Mouse (Mus musculus) forebrain, embryonic 10.5 days (tissue): ENCODE data around the gene Izumo1. TPM values are rescaled to one million over a fixed set of nuclear protein-coding genes. Genes with fewer than 3 reads are reported as not detected.

ENCODE experiments used
- DNase-seq: peaks from one replicate; pipeline ENCODE4 v3.0.0-alpha.2; 2017; ENCODE audit warnings: low spot score; ENCODE audit errors: extremely low spot score
- H3K27ac ChIP-seq: fragments of 300-500 bp; sonication (generic); 2 replicates; pipeline ENCODE4 v1.5.1; 2016; ENCODE audit warnings: mild to moderate bottlenecking
- H3K27me3 ChIP-seq: fragments of 300-500 bp; sonication (generic); 2 replicates; pipeline ENCODE4 v1.6.1; 2016; ENCODE audit warnings: mild to moderate bottlenecking; ENCODE audit not compliant: poor library complexity, severe bottlenecking
- H3K36me3 ChIP-seq: fragments of 300-500 bp; sonication (generic); replicated peaks from 2 replicates; pipeline ENCODE4 v1.6.1; 2016; ENCODE audit warnings: mild to moderate bottlenecking, moderate library complexity
- H3K4me1 ChIP-seq: fragments of 300-500 bp; sonication (generic); 2 replicates; pipeline ENCODE4 v1.6.1; 2016
- H3K4me3 ChIP-seq: fragments of 300-500 bp; sonication (generic); 2 replicates; pipeline ENCODE4 v1.5.1; 2016; ENCODE audit warnings: mild to moderate bottlenecking, moderate library complexity
- H3K9me3 ChIP-seq: fragments of 300-500 bp; sonication (generic); 2 replicates; pipeline ENCODE4 v1.6.1; 2016; ENCODE audit warnings: mild to moderate bottlenecking, moderate library complexity
- WGBS: fragments of 180-500 bp; shearing (Covaris S2); methylation state at CpG from one replicate; pipeline ENCODE4 v1.1.7; 2016; 5-methylcytosine and 5-hydroxymethylcytosine counted together
- polyA plus RNA-seq: library from polyadenylated mRNA; unstranded; fragments of >200 nt; fragmentation: Nextera tagmentation; extraction: Ambion mirVana; gene quantifications from 2 replicates; pipeline ENCODE4 v1.2.1, GENCODE M21; 2016

Izumo1 gene
- 0.25 TPM in 1 of 2 replicates, not detected in the other for polyA plus RNA-seq

DNA sequence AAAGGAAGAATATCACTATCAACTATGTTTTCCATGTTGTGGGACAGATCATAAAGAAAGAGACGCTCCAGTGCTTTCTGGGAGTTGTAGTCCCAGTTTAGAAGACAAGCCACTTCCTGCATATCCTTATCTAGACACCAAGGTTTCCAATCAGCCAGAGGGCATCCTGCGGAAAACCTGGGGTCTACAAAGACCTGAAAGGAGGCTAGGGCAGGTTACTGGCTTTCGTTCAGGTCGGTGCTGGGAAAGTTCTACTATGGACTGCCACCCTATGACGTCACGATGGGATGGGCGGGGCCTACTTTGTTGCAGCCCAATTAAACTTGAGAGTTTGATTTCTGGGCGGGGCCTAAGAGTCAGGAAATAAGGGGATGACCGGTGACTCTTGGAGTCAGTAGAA is at the start of gene Izumo1:
TSS of gene Izumo1 (plus strand) at position 369 of the 400 bp plus-strand sequence.
- Histone ChIP-seq H3K9me3 (no peaks in the 10 kb centered on the region), H3K27me3 (peaks cover 55% of the 10 kb centered on the region), H3K4me1 (peaks cover 11% of the 10 kb centered on the region), H3K27ac (no peak within 1 kb of the TSS), H3K36me3 (no peaks in the 10 kb centered on the region), H3K4me3 (0 out of 2 replicates have a peak within 1 kb of the TSS, but pooled peaks have one; percentile 4)
- 30% methylated on average over 9 of the region's 9 CpGs for WGBS
- no peak for DNase-seq

DNA sequence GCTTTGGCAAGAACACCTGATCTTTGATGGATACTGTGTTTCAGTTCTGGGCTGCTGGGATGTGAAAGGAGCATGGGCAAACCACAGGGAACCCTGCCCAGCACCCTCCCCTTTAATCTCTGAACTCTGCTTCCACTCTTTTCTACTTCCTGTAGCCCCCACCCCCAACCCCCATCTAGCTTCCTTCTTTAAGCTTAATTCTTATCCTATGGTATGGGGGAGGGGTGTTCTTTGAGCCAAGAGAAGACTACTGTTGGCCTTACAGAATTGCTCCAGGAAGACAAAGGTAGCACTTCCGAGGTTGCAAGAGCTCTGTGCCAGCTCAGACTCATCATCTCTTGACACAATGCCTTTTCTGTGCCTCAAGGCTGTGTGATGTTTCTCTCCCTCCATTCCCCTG is 49.6 kb upstream of the Izumo1 start:
- Histone ChIP-seq H3K27me3 (no peaks in the 10 kb centered on the region), H3K4me1 (peaks cover 48% of the 10 kb centered on the region), H3K9me3 (no peaks in the 10 kb centered on the region), H3K4me3 (no peak overlapping the region; the same call in 1 of the 2 replicates), H3K27ac (no peak overlapping the region), H3K36me3 (peaks cover 19% of the 10 kb centered on the region)
- DNase-seq = no peak
- 62% methylated on average over 1 of the region's 1 CpGs for WGBS

DNA sequence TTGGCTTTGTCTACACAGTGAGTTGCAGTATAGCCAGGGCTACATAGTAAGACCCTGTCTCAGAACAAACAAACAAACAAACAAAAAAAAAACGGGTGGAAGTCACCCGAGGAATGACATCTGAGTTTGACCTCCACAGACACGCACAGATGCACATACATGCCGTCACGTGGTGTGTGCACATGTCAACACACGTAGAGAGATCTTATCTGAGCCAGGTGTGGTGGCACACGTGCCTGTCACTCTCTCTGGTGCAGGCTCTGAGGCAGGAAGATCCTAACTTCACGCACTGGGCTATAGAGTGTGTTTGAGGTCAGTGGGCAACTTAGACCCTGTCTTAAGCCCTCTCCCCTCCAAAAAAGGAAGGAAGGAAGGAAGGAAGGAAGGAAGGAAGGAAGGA is 47.7 kb upstream of the Izumo1 start:
- no peak for DNase-seq
- 90% methylated on average over 8 of the region's 8 CpGs for WGBS
- no peak overlapping the region for H3K27ac ChIP-seq

DNA sequence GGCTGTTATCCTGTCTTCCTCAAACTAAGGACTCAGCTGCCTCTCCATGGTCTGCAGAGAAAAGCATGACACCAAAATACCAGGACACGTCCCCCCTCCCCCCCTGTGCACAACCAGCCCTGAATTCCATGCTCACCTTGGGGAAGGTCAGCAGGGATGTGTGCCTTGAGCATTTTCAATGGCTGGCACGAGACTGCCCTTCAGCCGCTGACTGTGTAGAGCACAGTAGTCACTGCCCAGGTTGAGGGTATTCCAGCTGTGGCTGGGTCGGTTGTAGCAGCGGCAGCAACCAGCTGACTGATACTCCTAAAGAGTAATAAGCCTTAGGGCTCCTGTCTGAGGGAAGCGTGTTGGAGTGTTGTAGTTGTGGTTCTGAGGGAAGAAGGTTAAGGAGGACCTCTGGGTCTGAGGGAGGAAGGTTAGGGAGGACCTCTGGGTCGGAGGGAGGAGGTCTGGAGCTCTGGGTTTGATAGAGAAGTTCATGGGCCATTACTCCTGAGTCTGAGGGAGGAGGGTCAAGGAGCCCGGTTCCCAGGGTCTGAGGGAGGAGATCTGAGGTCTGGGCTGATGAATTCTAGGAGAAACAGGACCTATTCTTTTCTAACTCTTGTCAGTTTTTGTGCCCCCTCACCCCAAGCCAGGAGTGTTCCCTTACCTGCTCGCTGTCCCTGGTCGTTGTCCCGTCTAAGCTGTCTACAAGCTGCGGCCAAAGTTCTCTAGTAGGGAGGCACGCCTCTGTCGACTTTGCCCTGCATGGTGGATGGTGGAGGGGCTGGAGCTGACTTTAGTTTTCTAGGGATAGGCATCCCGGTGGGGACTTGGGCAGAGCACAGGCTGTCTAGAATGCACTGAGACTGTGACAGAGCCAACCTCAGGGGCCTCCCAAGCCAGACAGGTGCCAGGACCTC is 46.9 kb upstream of the Izumo1 start:
- Histone ChIP-seq H3K27ac (no peak overlapping the region), H3K36me3 (peaks cover 40% of the 10 kb centered on the region), H3K4me3 (no peak overlapping the region), H3K4me1 (peaks cover 25% of the 10 kb centered on the region), H3K9me3 (no peaks in the 10 kb centered on the region), H3K27me3 (no peaks in the 10 kb centered on the region)
- WGBS = 89% methylated on average over 15 of the region's 15 CpGs
- no peak for DNase-seq

More for the DNA sequence above, 47.7 kb upstream of the Izumo1 start:
- no peak overlapping the region for H3K4me3 ChIP-seq
- H3K9me3 ChIP-seq = no peaks in the 10 kb centered on the region
- peaks cover 29% of the 10 kb centered on the region for H3K4me1 ChIP-seq
- H3K27me3 ChIP-seq = no peaks in the 10 kb centered on the region
- peaks cover 37% of the 10 kb centered on the region for H3K36me3 ChIP-seq

DNA sequence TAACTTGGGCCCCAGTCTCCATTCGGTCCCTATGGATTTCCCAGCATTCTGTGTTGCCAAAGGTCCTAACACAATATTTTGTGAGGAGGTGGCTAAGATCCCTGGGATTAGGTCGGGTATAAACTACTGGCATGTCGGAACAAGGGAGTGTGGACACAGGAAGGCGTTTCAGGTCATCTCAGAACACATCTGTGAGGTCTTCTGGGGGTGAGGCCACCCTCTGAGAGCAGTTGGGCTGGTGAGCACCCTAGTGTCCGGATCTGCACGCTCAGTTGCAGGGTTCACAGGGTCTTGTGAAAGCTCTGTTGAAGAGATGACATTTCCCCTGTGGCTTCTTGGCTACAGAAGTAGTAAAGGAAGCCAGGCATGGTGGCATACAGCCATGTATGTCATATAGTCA is 35.7 kb upstream of the Izumo1 start:
- 90% methylated on average over 6 of the region's 6 CpGs for WGBS
- Histone ChIP-seq H3K36me3 (peaks cover 38% of the 10 kb centered on the region), H3K4me1 (peaks cover 12% of the 10 kb centered on the region), H3K27ac (no peak overlapping the region), H3K4me3 (no peak overlapping the region), H3K27me3 (no peaks in the 10 kb centered on the region), H3K9me3 (no peaks in the 10 kb centered on the region)
- DNase-seq = no peak

DNA sequence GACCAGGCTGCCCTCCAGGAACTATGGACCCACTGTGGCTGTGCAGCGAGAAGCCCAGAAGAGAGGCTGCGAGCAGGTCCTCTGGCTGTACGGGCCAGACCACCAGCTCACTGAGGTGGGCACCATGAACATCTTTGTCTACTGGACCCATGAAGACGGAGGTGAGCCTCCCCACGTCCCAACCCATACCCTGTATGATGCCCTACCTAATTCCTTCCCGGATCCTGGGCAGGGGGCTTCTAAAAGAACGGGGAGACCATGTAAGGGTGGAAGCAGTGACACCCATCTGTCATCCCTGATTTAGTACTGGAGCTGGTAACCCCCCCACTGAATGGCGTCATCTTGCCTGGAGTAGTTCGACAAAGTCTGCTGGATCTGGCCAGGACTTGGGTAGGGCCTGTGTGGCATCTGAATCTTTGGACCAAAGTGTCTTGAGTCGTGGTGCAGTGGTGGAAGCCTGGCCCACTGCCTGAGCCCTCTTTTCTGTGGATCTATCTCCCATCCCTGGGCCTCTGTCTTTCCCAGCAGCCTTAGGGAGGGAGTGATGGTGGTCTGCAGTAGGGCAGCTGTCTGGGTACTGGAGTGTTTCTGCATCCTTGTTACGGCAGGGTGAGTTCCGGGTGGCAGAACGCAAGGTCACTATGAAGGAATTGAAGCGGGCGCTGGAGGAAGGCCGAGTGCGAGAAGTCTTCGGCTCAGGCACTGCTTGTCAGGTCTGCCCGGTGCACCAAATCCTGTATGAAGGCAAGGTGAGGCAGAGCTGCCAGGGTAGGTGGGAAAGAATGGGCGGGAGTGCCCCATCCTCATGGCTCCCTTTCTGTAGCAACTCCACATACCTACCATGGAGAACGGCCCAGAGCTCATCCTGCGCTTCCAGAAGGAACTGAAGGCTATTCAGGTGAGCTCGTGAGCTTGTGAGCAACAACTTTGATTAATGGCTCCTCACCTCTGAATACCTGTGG is 33.7 kb upstream of the Izumo1 start:
- DNase-seq = no peak
- peaks cover 36% of the 10 kb centered on the region for H3K36me3 ChIP-seq
- WGBS = 95% methylated on average over 23 of the region's 23 CpGs
- no peaks in the 10 kb centered on the region for H3K27me3 ChIP-seq
- H3K4me3 ChIP-seq = no peak overlapping the region
- peaks cover 12% of the 10 kb centered on the region for H3K4me1 ChIP-seq
- no peak overlapping the region for H3K27ac ChIP-seq
- no peaks in the 10 kb centered on the region for H3K9me3 ChIP-seq

DNA sequence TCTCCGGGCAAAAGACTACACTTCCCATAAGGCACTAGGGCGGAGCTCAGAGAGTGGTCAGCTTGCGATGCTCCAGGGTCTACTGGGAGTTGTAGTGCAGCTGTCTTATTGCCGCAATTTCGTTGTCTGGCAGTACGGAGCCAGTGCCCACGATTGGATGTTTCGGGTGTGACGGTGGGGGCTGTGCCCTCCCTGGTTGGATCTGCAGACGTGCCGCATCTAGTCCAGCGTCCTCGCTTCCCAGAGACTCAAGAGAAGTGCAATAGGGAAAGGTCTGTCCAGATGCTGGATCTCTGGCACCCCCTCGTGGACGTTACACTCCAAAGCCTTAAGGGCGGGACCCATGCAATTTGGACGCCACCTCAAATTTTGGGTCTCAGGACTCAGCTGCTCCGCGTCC is 32.4 kb upstream of the Izumo1 start:
- H3K27ac ChIP-seq = peak overlapping the region; percentile 63
- 8% methylated on average over 19 of the region's 19 CpGs for WGBS
- peaks cover 32% of the 10 kb centered on the region for H3K36me3 ChIP-seq
- H3K4me3 ChIP-seq = peak overlapping the region; percentile 48
- no peaks in the 10 kb centered on the region for H3K9me3 ChIP-seq
- peaks cover 12% of the 10 kb centered on the region for H3K4me1 ChIP-seq
- DNase-seq = peak; percentile 89
- no peaks in the 10 kb centered on the region for H3K27me3 ChIP-seq

DNA sequence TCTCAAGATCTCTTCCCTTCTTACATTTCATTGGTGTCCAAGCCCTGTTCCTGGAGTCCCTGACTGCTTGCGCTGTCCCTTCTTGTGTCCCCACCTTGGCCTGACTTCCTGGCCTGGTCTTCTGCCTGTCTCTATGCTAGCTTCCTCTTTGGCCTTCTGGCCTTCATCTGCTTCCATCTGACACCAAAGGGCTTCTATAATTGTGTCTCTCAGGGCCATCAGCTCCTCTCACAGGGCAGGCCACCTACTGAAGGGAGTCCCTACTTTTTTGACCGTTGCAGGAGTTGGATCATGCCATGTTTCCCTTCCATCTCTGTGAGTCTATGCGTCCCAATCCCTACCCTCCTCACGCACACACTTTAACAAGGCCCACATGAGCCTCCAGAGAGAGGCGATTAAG is 31.7 kb upstream of the Izumo1 start:
- Histone ChIP-seq H3K36me3 (peaks cover 24% of the 10 kb centered on the region), H3K9me3 (no peaks in the 10 kb centered on the region), H3K27me3 (no peaks in the 10 kb centered on the region), H3K4me3 (peak overlapping the region; percentile 48; the same call in 1 of the 2 replicates), H3K4me1 (peaks cover 12% of the 10 kb centered on the region), H3K27ac (peak overlapping the region; percentile 63; the same call in 1 of the 2 replicates)
- 98% methylated on average over 5 of the region's 5 CpGs for WGBS
- no peak for DNase-seq

DNA sequence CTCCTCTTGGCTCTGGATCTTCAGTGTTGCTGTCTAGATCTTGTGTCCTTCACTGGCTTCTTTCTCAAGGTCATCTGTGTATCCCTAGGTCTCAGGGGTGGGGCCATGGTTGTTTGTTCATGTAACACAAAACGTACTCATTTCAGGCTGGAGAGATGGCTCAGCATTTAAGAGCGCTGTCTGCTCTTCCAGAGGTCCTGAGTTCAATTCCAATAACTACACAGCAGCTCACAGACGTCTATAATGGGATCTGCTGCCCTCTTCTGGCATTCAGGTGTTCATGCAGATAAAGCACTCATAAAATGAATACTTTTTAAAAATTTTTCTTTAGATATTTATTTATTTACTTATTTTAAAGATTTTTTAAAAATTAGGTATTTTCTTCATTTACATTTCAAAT is 30.7 kb upstream of the Izumo1 start:
- Histone ChIP-seq H3K36me3 (peaks cover 15% of the 10 kb centered on the region), H3K27me3 (no peaks in the 10 kb centered on the region), H3K4me1 (peaks cover 12% of the 10 kb centered on the region), H3K4me3 (no peak overlapping the region), H3K9me3 (no peaks in the 10 kb centered on the region), H3K27ac (no peak overlapping the region)
- WGBS = 70% methylated on average over 3 of the region's 3 CpGs
- DNase-seq = no peak

DNA sequence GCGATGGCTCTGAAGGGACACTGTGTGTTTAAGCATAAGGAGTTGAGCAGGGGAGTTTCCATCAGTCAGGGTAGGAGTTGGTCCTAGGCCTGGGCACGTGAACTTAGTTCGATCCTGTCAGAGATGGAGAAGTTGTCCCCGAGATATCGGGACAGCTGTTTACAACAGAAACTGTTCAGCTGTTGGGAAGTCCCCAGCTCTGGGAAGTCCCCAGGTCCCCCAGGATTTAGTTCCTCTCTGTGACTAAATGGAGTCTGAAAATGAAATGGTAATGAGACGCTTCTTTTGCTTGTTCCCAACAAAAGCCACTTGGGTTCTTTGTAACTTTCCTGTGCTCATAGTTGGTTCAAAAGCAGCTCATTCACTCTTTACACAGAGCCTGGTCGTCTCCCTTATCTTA is 29.7 kb upstream of the Izumo1 start:
- peaks cover 12% of the 10 kb centered on the region for H3K4me1 ChIP-seq
- 88% methylated on average over 7 of the region's 7 CpGs for WGBS
- no peak overlapping the region for H3K4me3 ChIP-seq
- H3K27me3 ChIP-seq = no peaks in the 10 kb centered on the region
- peaks cover 10% of the 10 kb centered on the region; the same call in 1 of the 2 replicates for H3K36me3 ChIP-seq
- no peaks in the 10 kb centered on the region for H3K9me3 ChIP-seq
- no peak for DNase-seq
- no peak overlapping the region for H3K27ac ChIP-seq

DNA sequence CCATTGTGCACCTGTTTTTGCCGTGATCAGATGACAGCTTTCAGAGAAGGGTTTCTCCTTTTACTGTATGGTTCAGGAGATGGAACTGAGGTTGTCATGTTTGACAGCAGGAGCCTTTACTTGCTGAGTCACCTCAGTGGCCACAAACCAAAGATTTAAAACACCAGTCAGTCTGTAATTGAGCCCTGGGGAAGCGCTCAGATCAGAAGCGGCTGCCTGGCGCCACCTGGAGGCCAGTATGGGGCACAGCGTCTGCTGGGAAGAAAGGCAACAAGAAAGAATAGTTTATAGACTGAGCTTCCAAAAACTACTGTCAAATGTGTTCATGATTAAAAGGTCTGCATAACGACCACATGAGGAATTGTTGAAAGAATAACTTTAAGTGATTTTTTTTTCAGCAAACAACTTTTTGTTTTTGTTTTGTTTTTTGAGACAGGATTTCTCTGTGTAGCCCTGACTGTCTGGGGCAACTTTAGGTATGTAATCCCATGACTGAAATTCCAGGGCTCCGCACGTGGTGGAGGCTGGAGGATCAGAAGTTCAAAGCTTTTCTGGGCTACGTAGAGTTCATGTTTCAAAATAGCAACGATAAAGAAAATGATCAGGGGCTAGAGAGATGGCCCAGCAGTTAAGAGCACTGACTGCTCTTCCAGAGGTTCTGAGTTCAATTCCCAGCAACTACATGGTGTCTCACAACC is 28.3 kb upstream of the Izumo1 start:
- H3K4me1 ChIP-seq = peaks cover 12% of the 10 kb centered on the region
- H3K4me3 ChIP-seq = no peak overlapping the region
- WGBS = 29% methylated on average over 10 of the region's 10 CpGs
- no peaks in the 10 kb centered on the region for H3K9me3 ChIP-seq
- H3K27me3 ChIP-seq = no peaks in the 10 kb centered on the region
- peak; percentile 61 for DNase-seq
- no peaks in the 10 kb centered on the region for H3K36me3 ChIP-seq
- H3K27ac ChIP-seq = no peak overlapping the region

DNA sequence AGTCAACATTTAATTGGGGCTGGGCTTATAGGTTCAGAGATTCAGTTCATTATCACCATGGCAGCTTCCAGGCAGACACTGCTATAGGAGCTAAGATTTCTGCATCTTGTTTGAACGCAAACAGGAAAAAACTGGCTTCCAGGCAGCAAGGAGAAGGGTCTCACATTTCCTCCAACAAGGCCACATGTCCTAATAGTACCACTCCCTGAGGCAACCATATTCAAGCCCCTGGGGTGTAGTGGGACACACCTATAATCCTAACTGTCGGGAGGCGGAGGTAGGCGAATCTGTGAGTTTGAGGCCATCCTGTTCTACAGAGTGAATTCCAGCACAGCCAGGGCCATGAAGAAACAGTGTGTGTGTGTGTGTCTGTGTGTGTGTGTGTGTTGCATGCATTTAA is 26.4 kb upstream of the Izumo1 start:
- Histone ChIP-seq H3K27me3 (no peaks in the 10 kb centered on the region), H3K36me3 (no peaks in the 10 kb centered on the region), H3K4me1 (peaks cover 8% of the 10 kb centered on the region; the same call in 1 of the 2 replicates), H3K9me3 (no peaks in the 10 kb centered on the region), H3K27ac (no peak overlapping the region), H3K4me3 (no peak overlapping the region)
- DNase-seq = no peak
- 84% methylated on average over 4 of the region's 4 CpGs for WGBS
